Mouse (Mus musculus): ENCODE measurements around the gene Banp.

DNA sequence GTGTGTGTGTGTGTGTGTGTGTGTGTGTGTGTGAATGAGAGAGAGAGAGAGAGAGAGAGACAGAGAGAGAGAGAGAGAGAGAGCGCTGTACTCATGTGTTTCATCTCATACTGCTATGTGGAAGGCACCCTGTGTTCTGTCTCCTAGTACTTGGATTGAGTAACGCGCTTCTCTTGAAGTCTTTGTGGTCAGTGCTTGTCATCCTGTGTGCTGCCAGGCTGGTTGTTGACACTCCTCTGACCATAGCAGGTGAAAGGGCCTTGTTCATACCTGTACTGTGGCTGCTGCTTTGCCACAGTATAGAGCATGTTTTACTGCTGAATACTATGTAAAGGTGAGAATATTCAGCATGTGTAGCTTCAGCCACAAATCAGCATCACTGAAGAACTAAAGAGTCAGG lies 36.1 kb downstream of the Banp start:
- TF ChIP-seq E2F4 (IDR thresholded peaks at IDR 0.05; ENCODE audit: insufficient replicate concordance, low read depth, low read length) (no peak), USF1 (IDR thresholded peaks at IDR 0.05; ENCODE audit: low read depth, low read length) (no peak), ZKSCAN1 (IDR thresholded peaks at IDR 0.05; ENCODE audit: borderline replicate concordance, low read depth, low read length) (no peak), POLR2A (IDR thresholded peaks at IDR 0.05; ENCODE audit: low read depth, low read length) (no peak), TBP (conservative IDR thresholded peaks at IDR 0.05; ENCODE audit: low read depth, low read length) (no peak), CTCF (conservative IDR thresholded peaks at IDR 0.05 in 1 of 2, IDR thresholded peaks at IDR 0.05 in 1 of 2; ENCODE audit: low read depth in 2 of 2, low read length in 2 of 2) (no peak), ZMIZ1 (IDR thresholded peaks at IDR 0.05; ENCODE audit: low read depth, low read length) (no peak), EP300 (IDR thresholded peaks at IDR 0.05; ENCODE audit: low read length) (no peak), CHD1 (IDR thresholded peaks at IDR 0.05; ENCODE audit: low read depth, low read length) (no peak), MAZ (IDR thresholded peaks at IDR 0.05; ENCODE audit: low read depth, low read length) (no peak), GABPA (IDR thresholded peaks at IDR 0.05; ENCODE audit: insufficient replicate concordance, low read depth, low read length) (no peak), SIN3A (IDR thresholded peaks at IDR 0.05; ENCODE audit: low read length) (no peak)
